Mouse (Mus musculus) skeletal muscle tissue, adult 2 months (tissue): ENCODE results near the gene Olfr923.
"Not testable (repeated sequence)": the region's sequence is repeated elsewhere in the genome, so short reads cannot be mapped to it uniquely, and the experiment has no call there.

Source experiments
- DNase-seq: peaks from one replicate; pipeline ENCODE4 v3.0.0-alpha.2; 2012; ENCODE audit warnings: low read depth, low spot score

Olfr923 gene

GRCm38 (mm10) chr9:38826245-38826644, at the start of gene Olfr923:
Gene Olfr923, plus strand, starts transcription at chr9:38826545.
- no peak for DNase-seq

DNA sequence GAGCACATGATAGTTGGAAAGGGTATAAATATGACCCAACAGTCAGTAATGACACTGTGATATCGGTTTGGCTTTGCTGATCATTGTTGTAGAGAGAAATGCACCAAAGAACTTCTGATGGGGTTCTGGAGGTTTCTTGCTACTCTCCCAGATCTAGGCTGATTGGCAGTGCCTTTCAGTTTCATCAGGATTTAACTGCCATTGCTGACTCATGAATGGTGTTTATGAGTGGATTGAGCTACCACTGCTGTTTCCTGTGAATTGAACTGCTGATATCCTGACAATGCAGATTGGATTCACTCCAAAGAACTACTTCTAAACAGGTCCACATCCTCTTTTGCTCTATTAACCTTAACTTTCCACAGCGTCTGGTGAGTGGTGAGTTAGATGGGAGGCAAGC, 33.7 kb upstream of the Olfr923 start:
- no peak for DNase-seq

GRCm38 (mm10) chr9:38805696-38806095, 20.6 kb upstream of the Olfr923 start:
- no peak for DNase-seq

DNA sequence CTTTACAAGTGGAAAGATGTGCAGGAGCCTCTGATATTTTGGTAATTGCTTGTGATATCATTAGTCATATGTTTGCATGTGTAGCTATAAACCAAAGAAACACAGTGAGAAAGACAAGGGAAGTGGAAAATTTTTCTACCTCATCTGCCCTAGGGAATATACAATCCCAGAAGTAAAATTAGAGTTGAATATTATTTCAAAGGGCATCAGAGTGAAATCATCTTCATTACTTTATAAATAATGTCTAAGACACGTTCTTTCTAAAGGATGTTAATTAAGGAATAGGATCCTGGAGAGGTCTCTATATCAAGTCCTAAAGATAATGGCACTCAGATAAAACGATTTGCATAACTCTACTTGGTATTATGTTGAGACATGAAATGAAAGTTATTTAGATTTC, 12.0 kb upstream of the Olfr923 start, which contains the start of gene Olfr922:
Gene Olfr922 (plus strand): TSS at position 301 of the 400 bp plus-strand sequence.
- no peak for DNase-seq

DNA sequence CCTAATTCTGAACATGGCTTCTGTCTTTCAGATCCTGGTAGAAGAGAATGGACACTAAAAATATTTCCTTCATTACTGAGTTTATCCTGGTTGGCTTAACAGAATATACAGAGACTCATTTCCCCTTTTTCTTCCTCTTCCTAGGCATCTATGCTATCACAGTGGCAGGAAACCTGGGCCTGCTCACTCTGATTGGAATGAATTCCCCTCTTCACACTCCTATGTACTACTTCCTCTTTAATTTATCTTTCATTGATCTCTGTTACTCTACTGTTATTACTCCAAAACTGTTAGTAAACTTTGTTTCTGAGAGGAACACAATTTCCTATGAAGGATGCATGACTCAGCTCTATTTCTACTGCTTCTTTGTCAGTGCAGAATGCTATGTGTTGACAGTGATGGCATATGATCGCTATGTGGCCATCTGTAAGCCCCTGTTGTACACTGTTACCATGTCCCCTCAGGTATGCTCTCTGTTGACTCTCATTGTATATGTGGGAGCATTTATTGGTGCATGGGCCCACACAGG, 10.8 kb upstream of the Olfr923 start:
- DNase-seq, result no peak

GRCm38 (mm10) chr9:38833027-38833426, 6.7 kb downstream of the Olfr923 start:
- DNase-seq, result no peak

- no peak for DNase-seq
These were observed 17.8 kb downstream of the Olfr923 start, which contains the start of gene Olfr924 for GRCm38 (mm10) chr9:38844149-38844548. Gene Olfr924, plus strand, starts transcription at chr9:38844449.

DNA sequence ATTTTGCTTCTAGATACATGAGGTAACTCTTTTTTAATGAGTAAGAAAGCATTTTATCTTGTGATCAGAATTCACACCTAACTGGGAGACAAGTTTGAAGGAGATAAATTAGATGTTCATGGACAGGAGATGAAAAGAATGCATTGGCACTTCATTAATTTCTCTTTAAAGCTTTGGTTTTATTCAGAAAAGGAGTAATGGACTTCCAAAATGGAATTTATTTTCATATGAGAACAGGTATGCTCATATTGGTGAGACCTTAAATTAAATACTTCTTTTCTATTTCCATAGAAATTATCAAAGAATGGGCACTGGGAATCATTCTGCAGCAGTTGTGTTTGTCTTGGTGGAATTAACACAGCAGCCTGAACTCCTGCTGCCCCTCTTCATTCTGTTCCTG, 28.4 kb downstream of the Olfr923 start, which contains the start of gene Olfr26:
Gene Olfr26 (plus strand): TSS at position 301 of the 400 bp plus-strand sequence.
- no peak for DNase-seq

- DNase-seq, result not testable (repeated sequence)
These were observed 48.5 kb downstream of the Olfr923 start for GRCm38 (mm10) chr9:38874880-38875279.

- no peak for DNase-seq
These were observed 50.5 kb downstream of the Olfr923 start, which contains the start of gene Olfr926 for GRCm38 (mm10) chr9:38876826-38877225. Gene Olfr926, plus strand, starts transcription at chr9:38877126.
